ENCODE assay signal across 8 mouse cellular contexts in genomic region chr5:113180755-113181154, GRCm38 (mm10). TPM values are rescaled to one million over a fixed set of nuclear protein-coding genes. Genes with fewer than 3 reads are reported as not detected.
DNase-seq lines count a peak whose midpoint lies in the region; ATAC-seq and TF ChIP-seq lines count a peak whose summit lies in the region.

No protein-coding gene starts in this region.

- peaks cover 8% of the 10 kb centered on the region for H3K36me3 ChIP-seq in kidney, embryonic 14.5 days (ENCODE audit: control insufficient read depth, insufficient read depth, low read length)
- H3K36me3 ChIP-seq in embryonic facial prominence, embryonic 12.5 days = no peaks in the 10 kb centered on the region
- H3K36me3 ChIP-seq in intestine, embryonic 16.5 days (ENCODE audit: control insufficient read depth, insufficient read depth, low read length) = no peaks in the 10 kb centered on the region
- H3K36me3 ChIP-seq in midbrain, embryonic 16.5 days (ENCODE audit: control insufficient read depth, insufficient read depth, low read length) = no peaks in the 10 kb centered on the region
- no peaks in the 10 kb centered on the region for H3K36me3 ChIP-seq in thymus, adult 2 months (ENCODE audit: control insufficient read depth, insufficient read depth, low read length)

- no peaks in the 10 kb centered on the region for H3K9me3 ChIP-seq in kidney, embryonic 14.5 days (ENCODE audit: control insufficient read depth, low read length)
- no peaks in the 10 kb centered on the region for H3K9me3 ChIP-seq in embryonic facial prominence, embryonic 12.5 days
- H3K9me3 ChIP-seq in intestine, embryonic 16.5 days (ENCODE audit: control insufficient read depth, low read length) = no peaks in the 10 kb centered on the region
- H3K9me3 ChIP-seq in midbrain, embryonic 16.5 days (replicated peaks; ENCODE audit: control insufficient read depth, low read length, poor library complexity, severe bottlenecking) = no peaks in the 10 kb centered on the region

- TF ChIP-seq CTCF in thymus, adult 2 months (IDR thresholded peaks at IDR 0.05; ENCODE audit: borderline replicate concordance, control insufficient read depth, extremely low read depth, insufficient read depth, low read length, poor library complexity) = no peak

- no peak for DNase-seq in kidney, adult 18-20 months
- no peak for DNase-seq in c-Kit-positive CD71-positive TER-119-positive erythroid progenitor cells, embryonic 14.5 days (ENCODE audit: low spot score)
- DNase-seq in thymus, adult 2 months = no peak

- TF ChIP-seq POLR2A in thymus, adult 2 months (IDR thresholded peaks at IDR 0.05; ENCODE audit: control insufficient read depth, extremely low read depth, insufficient read depth, low read length, poor library complexity) = no peak

- peak overlapping the region; percentile 49; the same call in 1 of the 2 replicates for H3K4me2 ChIP-seq in kidney, embryonic 14.5 days (replicated peaks; ENCODE audit: low read depth, low read length)
- H3K4me2 ChIP-seq in embryonic facial prominence, embryonic 12.5 days (replicated peaks) = peak overlapping the region; percentile 49
- peak overlapping the region; percentile 52 for H3K4me2 ChIP-seq in intestine, embryonic 16.5 days (ENCODE audit: low read depth, low read length)
- H3K4me2 ChIP-seq in midbrain, embryonic 16.5 days (ENCODE audit: low read length) = no peak overlapping the region

- H3K27me3 ChIP-seq in kidney, embryonic 14.5 days (ENCODE audit: control insufficient read depth, insufficient read depth, low read length) = no peaks in the 10 kb centered on the region
- no peaks in the 10 kb centered on the region for H3K27me3 ChIP-seq in embryonic facial prominence, embryonic 12.5 days
- H3K27me3 ChIP-seq in intestine, embryonic 16.5 days (replicated peaks; ENCODE audit: control insufficient read depth, insufficient read depth, low read length) = no peaks in the 10 kb centered on the region
- no peaks in the 10 kb centered on the region for H3K27me3 ChIP-seq in midbrain, embryonic 16.5 days (ENCODE audit: control insufficient read depth, insufficient read depth, low read depth, low read length)
- H3K27me3 ChIP-seq in thymus, adult 2 months (ENCODE audit: control insufficient read depth, insufficient read depth, low read length) = no peaks in the 10 kb centered on the region

- peak overlapping the region; percentile 88 for H3K27ac ChIP-seq in kidney, embryonic 14.5 days (ENCODE audit: low read depth, low read length)
- peak overlapping the region; percentile 85 for H3K27ac ChIP-seq in embryonic facial prominence, embryonic 12.5 days
- peak overlapping the region; percentile 92 for H3K27ac ChIP-seq in intestine, embryonic 16.5 days (ENCODE audit: low read length)
- peak overlapping the region; percentile 64 for H3K27ac ChIP-seq in midbrain, embryonic 16.5 days (ENCODE audit: low read length)
- H3K27ac ChIP-seq in thymus, adult 2 months (ENCODE audit: control insufficient read depth, insufficient read depth, low read length) = no peak overlapping the region

- peak overlapping the region; percentile 36; the same call in 1 of the 2 replicates for H3K9ac ChIP-seq in kidney, embryonic 14.5 days (ENCODE audit: low read depth, low read length)
- peak overlapping the region; percentile 37; the same call in 1 of the 2 replicates for H3K9ac ChIP-seq in embryonic facial prominence, embryonic 12.5 days
- H3K9ac ChIP-seq in intestine, embryonic 16.5 days (ENCODE audit: low read depth, low read length) = peak overlapping the region; percentile 66
- no peak overlapping the region for H3K9ac ChIP-seq in midbrain, embryonic 16.5 days (ENCODE audit: low read depth, low read length)

- H3K4me3 ChIP-seq in kidney, embryonic 14.5 days (ENCODE audit: low read length) = no peak overlapping the region
- no peak overlapping the region for H3K4me3 ChIP-seq in embryonic facial prominence, embryonic 12.5 days
- H3K4me3 ChIP-seq in intestine, embryonic 16.5 days (ENCODE audit: low read length) = peak overlapping the region; percentile 31
- H3K4me3 ChIP-seq in midbrain, embryonic 16.5 days (ENCODE audit: low read depth, low read length) = no peak overlapping the region
- H3K4me3 ChIP-seq in thymus, adult 2 months (ENCODE audit: control insufficient read depth, insufficient read depth, low read length) = no peak overlapping the region

- ATAC-seq in kidney, embryonic 14.5 days (ENCODE audit: low FRiP score, low TSS enrichment) = no peak
- ATAC-seq in embryonic facial prominence, embryonic 12.5 days (ENCODE audit: insufficient number of reproducible peaks, insufficient read depth, low FRiP score, low TSS enrichment) = no peak
- ATAC-seq in intestine, embryonic 16.5 days = no peak
- ATAC-seq in midbrain, embryonic 16.5 days = no peak
- no peak for ATAC-seq in frontal cortex, adult (ENCODE audit: low TSS enrichment)

- 78% methylated on average over 15 of the region's 15 CpGs for WGBS in kidney, embryonic 14.5 days
- 81% methylated on average over 15 of the region's 15 CpGs for WGBS in embryonic facial prominence, embryonic 12.5 days
- WGBS in intestine, embryonic 16.5 days = 75% methylated on average over 15 of the region's 15 CpGs
- 85% methylated on average over 15 of the region's 15 CpGs for WGBS in midbrain, embryonic 16.5 days
- WGBS in thymus, adult 2 months = 80% methylated on average over 15 of the region's 15 CpGs

- H3K4me1 ChIP-seq in kidney, embryonic 14.5 days (ENCODE audit: control insufficient read depth, insufficient read depth, low read length) = 0 out of 2 replicates have a peak, but pooled peaks cover 13% of the 10 kb centered on the region
- peaks cover 9% of the 10 kb centered on the region for H3K4me1 ChIP-seq in embryonic facial prominence, embryonic 12.5 days
- H3K4me1 ChIP-seq in intestine, embryonic 16.5 days (ENCODE audit: control insufficient read depth, insufficient read depth, low read length) = peaks cover 23% of the 10 kb centered on the region
- peaks cover 10% of the 10 kb centered on the region for H3K4me1 ChIP-seq in midbrain, embryonic 16.5 days (ENCODE audit: control insufficient read depth, insufficient read depth, low read length)
- H3K4me1 ChIP-seq in thymus, adult 2 months (replicated peaks; ENCODE audit: control insufficient read depth, insufficient read depth, low read length) = peaks cover 8% of the 10 kb centered on the region

RNA-seq across cellular contexts. Expression of gene 2900026A02Rik, which starts 40.3 kb away (rescaled TPM):
- polyA plus RNA-seq in kidney, embryonic 14.5 days (2014; fragmentation: Nextera tagmentation; extraction: Ambion mirVana) = 3.9 and 5.4 TPM in 2 replicates
- 5.3 and 5.8 TPM in 2 replicates for polyA plus RNA-seq in embryonic facial prominence, embryonic 12.5 days (2016; fragmentation: Nextera tagmentation; extraction: Ambion mirVana)
- 8.3 and 9.5 TPM in 2 replicates for polyA plus RNA-seq in intestine, embryonic 16.5 days (2015; fragmentation: Nextera tagmentation; extraction: Ambion mirVana)
- 3.8 and 4.2 TPM in 2 replicates for polyA plus RNA-seq in midbrain, embryonic 16.5 days (2015; fragmentation: Nextera tagmentation; extraction: Ambion mirVana)
- polyA plus RNA-seq in thymus, adult 2 months (2012; rRNA removed) = 6.9 and 7.8 TPM in 2 replicates

RNA-seq across cellular contexts. Expression of gene Tmem211, which starts 46.0 kb away (rescaled TPM):
- polyA plus RNA-seq in kidney, embryonic 14.5 days (2014; fragmentation: Nextera tagmentation; extraction: Ambion mirVana) = 0.15 and 0.31 TPM in 2 replicates
- 0.24 and 0.42 TPM in 2 replicates for polyA plus RNA-seq in embryonic facial prominence, embryonic 12.5 days (2016; fragmentation: Nextera tagmentation; extraction: Ambion mirVana)
- polyA plus RNA-seq in intestine, embryonic 16.5 days (2015; fragmentation: Nextera tagmentation; extraction: Ambion mirVana) = 0.13 and 0.28 TPM in 2 replicates
- not detected in 2 replicates for polyA plus RNA-seq in midbrain, embryonic 16.5 days (2015; fragmentation: Nextera tagmentation; extraction: Ambion mirVana)
- polyA plus RNA-seq in thymus, adult 2 months (2012; rRNA removed) = 0.10 TPM in 1 of 2 replicates, not detected in the other
